Comparison of ENCODE assay signal across 8 mouse cellular contexts in the genomic region with DNA sequence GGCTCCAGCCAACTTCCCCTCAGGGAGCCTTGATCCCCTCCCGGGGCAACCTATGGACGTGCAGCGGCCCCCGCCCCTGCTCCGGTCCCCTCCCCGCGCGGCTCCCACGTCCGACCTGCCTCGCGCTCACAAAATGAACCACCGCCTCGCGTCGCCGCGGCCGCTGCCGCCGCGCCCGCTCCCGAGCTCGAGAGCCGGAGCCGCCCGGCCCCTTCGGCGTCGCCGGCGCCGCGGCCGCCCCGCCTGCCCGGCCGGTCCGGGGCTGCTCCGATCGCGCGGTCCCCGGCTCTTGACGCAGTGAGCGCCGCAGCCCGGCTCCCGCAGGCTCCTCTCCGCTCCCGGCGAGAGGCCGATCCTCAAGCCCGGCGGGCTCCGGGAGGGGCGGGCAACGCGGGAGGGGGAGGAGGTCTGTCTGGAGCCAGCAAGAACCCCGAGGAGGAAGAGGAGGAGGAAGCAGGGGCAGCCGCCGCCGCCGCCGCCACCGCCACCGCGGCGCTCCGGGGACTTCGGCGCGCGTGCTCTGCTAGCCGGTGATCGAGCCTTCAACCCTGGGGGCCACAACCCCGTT. TPM values are rescaled to one million over a fixed set of nuclear protein-coding genes. Genes with fewer than 3 reads are reported as not detected.
DNase-seq lines count a peak whose midpoint lies in the region; ATAC-seq and TF ChIP-seq lines count a peak whose summit lies in the region.

No protein-coding gene starts in this region.

- no peak for DNase-seq in kidney, adult 8-10 months
- peak; percentile 40 for DNase-seq in adrenal gland, postnatal 14 days
- peak; percentile 71 for DNase-seq in limb, embryonic 10.5 days (ENCODE audit: low spot score)
- no peak for DNase-seq in midbrain, postnatal 0 days (ENCODE audit: low spot score)
- DNase-seq in T-cell, adult 2 months (ENCODE audit: low spot score) = no peak
- DNase-seq in frontal cortex, adult 2 months (ENCODE audit: extremely low spot score in 1 of 2, low spot score in 1 of 2) = no peak

- H3K27me3 ChIP-seq in kidney, embryonic 14.5 days (ENCODE audit: control insufficient read depth, insufficient read depth, low read length) = peaks cover 79% of the 10 kb centered on the region
- peaks cover 51% of the 10 kb centered on the region for H3K27me3 ChIP-seq in forebrain, embryonic 16.5 days (replicated peaks; ENCODE audit: control insufficient read depth, insufficient read depth, low read length)
- peaks cover 91% of the 10 kb centered on the region for H3K27me3 ChIP-seq in limb, embryonic 10.5 days (ENCODE audit: low read depth, poor library complexity, severe bottlenecking)
- peaks cover 18% of the 10 kb centered on the region for H3K27me3 ChIP-seq in midbrain, postnatal 0 days (ENCODE audit: insufficient read depth, low read length)

- H3K36me3 ChIP-seq in kidney, embryonic 14.5 days (ENCODE audit: control insufficient read depth, insufficient read depth, low read length) = no peaks in the 10 kb centered on the region
- no peaks in the 10 kb centered on the region for H3K36me3 ChIP-seq in forebrain, embryonic 16.5 days (ENCODE audit: control insufficient read depth, insufficient read depth)
- no peaks in the 10 kb centered on the region for H3K36me3 ChIP-seq in limb, embryonic 10.5 days
- H3K36me3 ChIP-seq in midbrain, postnatal 0 days (ENCODE audit: insufficient read depth, low read length) = no peaks in the 10 kb centered on the region

- peak; percentile 18; the same call in 1 of the 2 replicates for ATAC-seq in kidney, embryonic 14.5 days (ENCODE audit: low FRiP score, low TSS enrichment)
- ATAC-seq in forebrain, embryonic 16.5 days = peak; percentile 27
- peak; percentile 26; the same call in 1 of the 2 replicates for ATAC-seq in midbrain, postnatal 0 days (ENCODE audit: low FRiP score)

- H3K4me3 ChIP-seq in kidney, embryonic 14.5 days (ENCODE audit: low read length) = peak overlapping the region; percentile 51
- H3K4me3 ChIP-seq in forebrain, embryonic 16.5 days (replicated peaks; ENCODE audit: low read length) = peak overlapping the region; percentile 73
- peak overlapping the region; percentile 75 for H3K4me3 ChIP-seq in limb, embryonic 10.5 days
- peak overlapping the region; percentile 55 for H3K4me3 ChIP-seq in midbrain, postnatal 0 days (ENCODE audit: low read depth, low read length)

- peak overlapping the region; percentile 55 for H3K9ac ChIP-seq in kidney, embryonic 14.5 days (ENCODE audit: low read depth, low read length)
- H3K9ac ChIP-seq in forebrain, embryonic 16.5 days (replicated peaks; ENCODE audit: low read depth, low read length) = peak overlapping the region; percentile 77
- H3K9ac ChIP-seq in midbrain, postnatal 0 days (replicated peaks; ENCODE audit: low read length, poor library complexity, severe bottlenecking) = peak overlapping the region; percentile 54

- TF ChIP-seq CTCF in midbrain, postnatal 0 days (IDR thresholded peaks at IDR 0.05) = no peak

- under 1% methylated on average over 70 of the region's 78 CpGs for WGBS in kidney, embryonic 14.5 days
- 0% methylated on average over 66 of the region's 78 CpGs for WGBS in forebrain, embryonic 16.5 days
- 2% methylated on average over 78 of the region's 78 CpGs for WGBS in limb, embryonic 10.5 days
- under 1% methylated on average over 64 of the region's 78 CpGs for WGBS in midbrain, postnatal 0 days

- peaks cover 29% of the 10 kb centered on the region for H3K4me1 ChIP-seq in kidney, embryonic 14.5 days (ENCODE audit: control insufficient read depth, insufficient read depth, low read length)
- peaks cover 51% of the 10 kb centered on the region for H3K4me1 ChIP-seq in forebrain, embryonic 16.5 days (replicated peaks; ENCODE audit: control insufficient read depth, insufficient read depth, low read length)
- H3K4me1 ChIP-seq in limb, embryonic 10.5 days = peaks cover 59% of the 10 kb centered on the region
- peaks cover 13% of the 10 kb centered on the region; the same call in 1 of the 2 replicates for H3K4me1 ChIP-seq in midbrain, postnatal 0 days (ENCODE audit: insufficient read depth, low read length)

- no peaks in the 10 kb centered on the region for H3K9me3 ChIP-seq in kidney, embryonic 14.5 days (ENCODE audit: control insufficient read depth, low read length)
- H3K9me3 ChIP-seq in forebrain, embryonic 16.5 days (ENCODE audit: control insufficient read depth, low read length) = no peaks in the 10 kb centered on the region; the same call in 1 of the 2 replicates
- no peaks in the 10 kb centered on the region for H3K9me3 ChIP-seq in limb, embryonic 10.5 days (replicated peaks)
- H3K9me3 ChIP-seq in midbrain, postnatal 0 days (ENCODE audit: low read length) = no peaks in the 10 kb centered on the region

- H3K4me2 ChIP-seq in kidney, embryonic 14.5 days (replicated peaks; ENCODE audit: low read depth, low read length) = peak overlapping the region; percentile 99
- peak overlapping the region; percentile 98 for H3K4me2 ChIP-seq in forebrain, embryonic 16.5 days (ENCODE audit: low read length)
- H3K4me2 ChIP-seq in midbrain, postnatal 0 days (ENCODE audit: low read depth, low read length, poor library complexity, severe bottlenecking) = peak overlapping the region; percentile 98

- H3K27ac ChIP-seq in kidney, embryonic 14.5 days (ENCODE audit: low read depth, low read length) = no peak overlapping the region
- H3K27ac ChIP-seq in forebrain, embryonic 16.5 days (ENCODE audit: low read length) = peak overlapping the region; percentile 33
- peak overlapping the region; percentile 75 for H3K27ac ChIP-seq in limb, embryonic 10.5 days
- H3K27ac ChIP-seq in midbrain, postnatal 0 days (ENCODE audit: low read depth, low read length) = peak overlapping the region; percentile 67

RNA-seq across cellular contexts. Expression of a gene that starts 0.6 kb away (rescaled TPM):
- 0.14 and 0.50 TPM in 2 replicates for polyA plus RNA-seq in kidney, embryonic 14.5 days (2014; fragmentation: Nextera tagmentation; extraction: Ambion mirVana)
- 1.2 and 1.4 TPM in 2 replicates for total RNA-seq in adrenal gland, postnatal 14 days (2021)
- 2.4 and 3.2 TPM in 2 replicates for polyA plus RNA-seq in forebrain, embryonic 16.5 days (2015; fragmentation: Nextera tagmentation; extraction: Ambion mirVana)
- polyA plus RNA-seq in limb, embryonic 10.5 days (2016; fragmentation: Nextera tagmentation; extraction: Ambion mirVana) = 0.10 and 0.18 TPM in 2 replicates
- total RNA-seq in midbrain, postnatal 0 days (2014; rRNA removed) = 21.5 and 57.5 TPM in 2 replicates
- 3.1 and 3.7 TPM in 2 replicates for polyA plus RNA-seq in midbrain, postnatal 0 days (2015; fragmentation: Nextera tagmentation; extraction: Ambion mirVana)
- 33.4 and 38.0 TPM in 2 replicates for polyA plus RNA-seq in frontal cortex, adult 2 months (2012; rRNA removed)

Comparison
In these comparisons a context has a peak if more than half of its experiments do, and no peak if none do; other contexts are left out.
1. DNase-seq: peak in adrenal gland, postnatal 14 days (single experiment) and limb, embryonic 10.5 days (single experiment); none in kidney, adult 8-10 months (0 of 2), midbrain, postnatal 0 days (single experiment), T-cell, adult 2 months (single experiment) and frontal cortex, adult 2 months (0 of 2).
2. Peak in every context shown above with its lines, with median percentiles within 50 percentile points of each other: ATAC-seq, H3K4me2 ChIP-seq, H3K4me3 ChIP-seq and H3K9ac ChIP-seq.